Mouse (Mus musculus): ENCODE measurements at regions not wholly inside any gene's neighbourhood (a gene's known extent, or its start where the extent isn't known, plus 50 kb on each side); places are given as distances from the start of the nearest gene placed in this dataset.
"Not testable (repeated sequence)": the region's sequence is repeated elsewhere in the genome, so short reads cannot be mapped to it uniquely, and the experiment has no call there.

- peaks cover 13% of the 10 kb centered on the region for H3K4me1 ChIP-seq
- no peak for ATAC-seq (ENCODE audit: extremely low read depth, insufficient number of reproducible peaks, low FRiP score, low TSS enrichment)
- no peaks in the 10 kb centered on the region for H3K36me3 ChIP-seq
- H3K9me3 ChIP-seq: no peaks in the 10 kb centered on the region
- H3K4me3 ChIP-seq: no peak overlapping the region
- no peaks in the 10 kb centered on the region for H3K27me3 ChIP-seq (replicated peaks)
- no peak overlapping the region for H3K4me2 ChIP-seq
- H3K9ac ChIP-seq: no peak overlapping the region
- H3K27ac ChIP-seq (replicated peaks): no peak overlapping the region
Measured at GRCm38 (mm10) chr2:63706643-63707042, 391.2 kb downstream of the Fign start.

GRCm38 (mm10) chr2:63706183-63706582 is 391.7 kb downstream of the Fign start:
- WGBS: 52% methylated on average over 3 of the region's 3 CpGs
- Histone ChIP-seq H3K9me3 (no peaks in the 10 kb centered on the region), H3K4me1 (peaks cover 13% of the 10 kb centered on the region), H3K4me2 (no peak overlapping the region), H3K27ac (replicated peaks) (no peak overlapping the region), H3K27me3 (replicated peaks) (no peaks in the 10 kb centered on the region), H3K4me3 (no peak overlapping the region), H3K36me3 (no peaks in the 10 kb centered on the region), H3K9ac (no peak overlapping the region)
- no peak for ATAC-seq (ENCODE audit: extremely low read depth, insufficient number of reproducible peaks, low FRiP score, low TSS enrichment)

GRCm38 (mm10) chr2:63702333-63703096 is 395.3 kb downstream of the Fign start:
- Histone ChIP-seq H3K4me1 (peaks cover 13% of the 10 kb centered on the region), H3K27me3 (replicated peaks) (no peaks in the 10 kb centered on the region), H3K36me3 (no peaks in the 10 kb centered on the region), H3K27ac (replicated peaks) (peak overlapping the region; percentile 80), H3K9ac (peak overlapping the region; percentile 60), H3K9me3 (no peaks in the 10 kb centered on the region), H3K4me3 (peak overlapping the region; percentile 49), H3K4me2 (peak overlapping the region; percentile 70)
- 2% methylated on average over 22 of the region's 22 CpGs for WGBS
- ATAC-seq (ENCODE audit: extremely low read depth, insufficient number of reproducible peaks, low FRiP score, low TSS enrichment): peak; percentile 61; the same call in 1 of the 2 replicates

GRCm38 (mm10) chr2:63701861-63702260 is 396.0 kb downstream of the Fign start:
- WGBS: 29% methylated on average over 13 of the region's 13 CpGs
- no peak for ATAC-seq (ENCODE audit: extremely low read depth, insufficient number of reproducible peaks, low FRiP score, low TSS enrichment)
- Histone ChIP-seq H3K27ac (replicated peaks) (peak overlapping the region; percentile 80), H3K4me1 (peaks cover 13% of the 10 kb centered on the region), H3K36me3 (no peaks in the 10 kb centered on the region), H3K9me3 (no peaks in the 10 kb centered on the region), H3K4me2 (peak overlapping the region; percentile 70), H3K27me3 (replicated peaks) (no peaks in the 10 kb centered on the region), H3K4me3 (peak overlapping the region; percentile 49), H3K9ac (peak overlapping the region; percentile 60)

GRCm38 (mm10) chr2:63700255-63700654 is 397.6 kb downstream of the Fign start:
- no peak overlapping the region for H3K4me2 ChIP-seq
- no peaks in the 10 kb centered on the region for H3K27me3 ChIP-seq (replicated peaks)
- H3K4me3 ChIP-seq: no peak overlapping the region
- ATAC-seq (ENCODE audit: extremely low read depth, insufficient number of reproducible peaks, low FRiP score, low TSS enrichment): no peak
- WGBS: 16% methylated on average over 3 of the region's 3 CpGs
- H3K36me3 ChIP-seq: no peaks in the 10 kb centered on the region
- peaks cover 13% of the 10 kb centered on the region for H3K4me1 ChIP-seq
- no peak overlapping the region for H3K9ac ChIP-seq
- H3K9me3 ChIP-seq: no peaks in the 10 kb centered on the region
- H3K27ac ChIP-seq (replicated peaks): no peak overlapping the region

GRCm38 (mm10) chr2:63669700-63670099 is 428.1 kb downstream of the Fign start:
- H3K4me2 ChIP-seq: no peak overlapping the region
- no peaks in the 10 kb centered on the region for H3K36me3 ChIP-seq
- H3K27ac ChIP-seq (replicated peaks): no peak overlapping the region
- no peak overlapping the region for H3K9ac ChIP-seq
- 69% methylated on average over 3 of the region's 3 CpGs for WGBS
- H3K4me3 ChIP-seq: no peak overlapping the region
- no peaks in the 10 kb centered on the region for H3K9me3 ChIP-seq
- H3K27me3 ChIP-seq (replicated peaks): no peaks in the 10 kb centered on the region
- no peak for ATAC-seq (ENCODE audit: extremely low read depth, insufficient number of reproducible peaks, low FRiP score, low TSS enrichment)
- H3K4me1 ChIP-seq: no peaks in the 10 kb centered on the region

GRCm38 (mm10) chr2:63668784-63669183 is 429.1 kb downstream of the Fign start:
- Histone ChIP-seq H3K4me1 (no peaks in the 10 kb centered on the region), H3K9ac (no peak overlapping the region), H3K4me3 (no peak overlapping the region), H3K27ac (replicated peaks) (no peak overlapping the region), H3K36me3 (no peaks in the 10 kb centered on the region), H3K27me3 (replicated peaks) (no peaks in the 10 kb centered on the region), H3K4me2 (no peak overlapping the region), H3K9me3 (no peaks in the 10 kb centered on the region)
- WGBS: 73% methylated on average over 7 of the region's 7 CpGs
- ATAC-seq (ENCODE audit: extremely low read depth, insufficient number of reproducible peaks, low FRiP score, low TSS enrichment): no peak

GRCm38 (mm10) chr2:63659947-63660346 is 437.9 kb downstream of the Fign start:
- H3K27me3 ChIP-seq (replicated peaks); H3K36me3 ChIP-seq; H3K4me3 ChIP-seq; ATAC-seq (ENCODE audit: extremely low read depth, insufficient number of reproducible peaks, low FRiP score, low TSS enrichment); H3K4me1 ChIP-seq; H3K9me3 ChIP-seq; H3K27ac ChIP-seq (replicated peaks); H3K4me2 ChIP-seq; H3K9ac ChIP-seq: not testable (repeated sequence)
- 73% methylated on average over 2 of the region's 2 CpGs for WGBS
